Mouse (Mus musculus) intestine, postnatal 0 days (tissue): ENCODE data around the gene Gpatch4. TPM values are rescaled to one million over a fixed set of nuclear protein-coding genes. Genes with fewer than 3 reads are reported as not detected.

Experiments
- ATAC-seq: fragments of 200-750 bp; cut with Nextera tagmentation; 2 replicates; pipeline ENCODE4 v1.8.0; 2017; ENCODE audit warnings: mild to moderate bottlenecking, moderate TSS enrichment, moderate library complexity
- H3K27ac ChIP-seq: fragments of 300-500 bp; sonication (generic); 2 replicates; pipeline ENCODE4 v1.5.1; 2014; ENCODE audit warnings: mild to moderate bottlenecking, low read depth, low read length, moderate library complexity
- H3K27me3 ChIP-seq: fragments of 300-500 bp; sonication (generic); replicated peaks from 2 replicates; pipeline ENCODE4 v1.6.1; 2014; ENCODE audit warnings: low read length, mixed read lengths; ENCODE audit not compliant: control insufficient read depth, insufficient read depth
- H3K36me3 ChIP-seq: fragments of 300-500 bp; sonication (generic); 2 replicates; pipeline ENCODE4 v1.6.1; 2014; ENCODE audit warnings: mild to moderate bottlenecking, moderate library complexity; ENCODE audit not compliant: control insufficient read depth, insufficient read depth
- H3K4me1 ChIP-seq: fragments of 300-500 bp; sonication (generic); replicated peaks from 2 replicates; pipeline ENCODE4 v1.6.1; 2014; ENCODE audit warnings: antibody characterized with exemption, low read length, mixed read lengths; ENCODE audit not compliant: control insufficient read depth, insufficient read depth
- H3K4me2 ChIP-seq: fragments of 300-500 bp; sonication (generic); replicated peaks from 2 replicates; pipeline ENCODE4 v1.6.1; 2014; ENCODE audit warnings: low read depth, mild to moderate bottlenecking, moderate library complexity
- H3K4me3 ChIP-seq: fragments of 300-500 bp; sonication (generic); 2 replicates; pipeline ENCODE4 v1.5.1; 2014; ENCODE audit warnings: low read depth, low read length
- H3K9ac ChIP-seq: fragments of 300-500 bp; sonication (generic); 2 replicates; pipeline ENCODE4 v1.6.1; 2014; ENCODE audit warnings: mild to moderate bottlenecking, low read depth, low read length
- H3K9me3 ChIP-seq: fragments of 300-500 bp; sonication (generic); 2 replicates; pipeline ENCODE4 v1.6.1; 2016; ENCODE audit warnings: mixed run types; ENCODE audit not compliant: control insufficient read depth
- CTCF ChIP-seq: sonication (generic); IDR thresholded peaks from 2 replicates; pipeline ENCODE4 v1.5.1; 2016; ENCODE audit warnings: low read depth, mild to moderate bottlenecking, control low read depth, antibody characterized with exemption, moderate library complexity
- WGBS: fragments of 180-500 bp; shearing (Covaris S2); extraction: QIAGEN DNeasy Blood & Tissue Kit; methylation state at CpG from one replicate; pipeline ENCODE4 v1.1.7; 2014; 5-methylcytosine and 5-hydroxymethylcytosine counted together
- polyA plus RNA-seq: library from polyadenylated mRNA; unstranded; fragments of >200 nt; fragmentation: Nextera tagmentation; extraction: Ambion mirVana; gene quantifications from 2 replicates; pipeline ENCODE4 v1.2.1, GENCODE M21; 2015

Gpatch4 gene
- polyA plus RNA-seq: 13.6 and 16.8 TPM in 2 replicates

DNA sequence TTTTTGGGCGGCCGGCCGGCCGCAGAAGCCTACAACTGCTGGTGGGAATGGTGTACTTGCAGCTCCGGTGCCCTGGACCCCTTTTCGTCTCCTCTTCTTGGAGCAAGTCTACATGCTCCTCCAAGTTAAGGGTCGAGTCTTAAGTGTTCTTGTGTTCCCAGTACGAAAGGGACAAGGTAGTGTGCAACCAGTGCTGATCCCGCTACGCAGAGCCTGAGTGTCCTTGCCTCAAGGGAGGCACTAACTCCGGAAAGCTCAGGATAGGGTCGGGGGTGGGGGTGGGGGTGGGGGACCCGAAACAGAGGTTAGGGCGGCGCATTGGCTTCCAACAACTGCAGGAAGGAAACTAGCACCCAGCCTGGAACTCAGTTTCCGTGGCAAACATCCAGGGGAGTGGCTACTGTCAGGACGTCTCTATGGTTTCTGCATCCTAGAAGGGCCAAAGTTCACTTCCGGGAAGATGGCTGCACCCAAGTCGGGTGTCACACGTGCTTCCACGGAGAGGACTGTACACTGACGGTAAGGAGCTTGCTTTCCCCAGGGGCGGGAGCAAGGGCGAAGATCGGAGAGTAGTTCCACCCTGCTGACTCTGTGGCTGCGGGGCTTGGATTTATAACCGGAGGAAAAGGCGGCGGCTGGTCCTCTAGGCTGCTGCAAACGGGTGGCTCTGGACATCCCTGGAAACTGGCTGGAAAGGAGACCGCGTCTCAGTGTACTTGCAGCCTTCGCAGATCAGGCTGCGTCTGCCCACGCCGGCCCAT, at the start of gene Gpatch4:
TSS of gene Gpatch4 (plus strand) at position 448 of the 761 bp plus-strand sequence.
- H3K9me3 ChIP-seq: no peaks in the 10 kb centered on the region
- TF ChIP-seq CTCF: no peak
- peak within 1 kb of the TSS; percentile 47; the same call in 1 of the 2 replicates for H3K27ac ChIP-seq
- H3K4me3 ChIP-seq: peak within 1 kb of the TSS; percentile 68
- 8% methylated on average over 36 of the region's 36 CpGs for WGBS
- peaks cover 3% of the 10 kb centered on the region; the same call in 1 of the 2 replicates for H3K4me1 ChIP-seq
- peak within 1 kb of the TSS; percentile 81 for H3K4me2 ChIP-seq
- peak within 1 kb of the TSS; percentile 47 for H3K9ac ChIP-seq
- H3K36me3 ChIP-seq: no peaks in the 10 kb centered on the region
- ATAC-seq: peak; percentile 95
- peaks cover 10% of the 10 kb centered on the region for H3K27me3 ChIP-seq

DNA sequence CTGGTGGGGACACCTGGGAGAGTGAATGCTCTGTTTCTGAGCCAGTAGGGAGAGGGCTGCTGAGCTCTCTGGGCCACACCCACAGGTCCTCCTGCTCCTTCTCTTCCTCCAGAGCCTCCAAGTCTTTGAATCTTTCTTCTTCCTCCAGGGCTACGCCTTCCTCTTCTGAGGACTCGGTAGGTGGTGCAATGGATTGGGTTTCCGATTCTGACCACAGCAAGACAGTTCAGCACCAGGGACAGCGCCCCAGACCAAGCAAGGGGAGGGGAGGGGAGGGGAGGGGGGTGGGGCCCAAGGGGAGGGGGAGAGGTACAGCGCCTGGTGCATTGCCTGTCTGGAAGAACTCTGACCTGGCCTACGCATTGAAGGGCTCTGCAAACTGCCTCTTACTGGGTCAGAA, 49.5 kb upstream of the Gpatch4 start:
- WGBS: 3% methylated on average over 6 of the region's 6 CpGs
- Histone ChIP-seq H3K9ac (no peak overlapping the region), H3K27me3 (peaks cover 76% of the 10 kb centered on the region), H3K4me2 (no peak overlapping the region), H3K36me3 (no peaks in the 10 kb centered on the region), H3K9me3 (no peaks in the 10 kb centered on the region), H3K27ac (no peak overlapping the region), H3K4me1 (peaks cover 4% of the 10 kb centered on the region; the same call in 1 of the 2 replicates), H3K4me3 (no peak overlapping the region)
- ATAC-seq: no peak
- no peak for TF ChIP-seq CTCF

DNA sequence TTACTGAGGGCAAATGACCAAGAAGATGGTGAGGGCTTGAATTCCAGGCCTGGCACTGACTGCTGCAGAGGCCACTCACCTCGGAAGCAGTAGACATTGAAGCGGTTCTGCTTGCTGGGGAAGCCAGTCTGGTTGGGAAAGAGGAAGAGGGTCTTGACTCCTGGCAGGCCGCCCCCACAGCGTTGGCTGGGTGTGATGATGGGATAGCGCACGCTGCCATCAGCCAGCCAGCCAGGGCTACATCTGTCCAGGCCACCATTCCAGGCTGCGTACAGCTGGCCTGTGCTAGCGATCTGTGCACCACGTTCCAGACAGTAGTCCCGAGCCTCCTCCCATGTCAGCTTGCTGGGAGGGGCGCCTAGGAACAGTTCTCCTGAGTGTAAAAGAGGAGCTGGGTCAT, 47.6 kb upstream of the Gpatch4 start:
- Histone ChIP-seq H3K4me2 (no peak overlapping the region), H3K4me3 (no peak overlapping the region), H3K4me1 (peaks cover 4% of the 10 kb centered on the region; the same call in 1 of the 2 replicates), H3K36me3 (no peaks in the 10 kb centered on the region), H3K9me3 (no peaks in the 10 kb centered on the region), H3K27ac (no peak overlapping the region), H3K9ac (no peak overlapping the region), H3K27me3 (peaks cover 82% of the 10 kb centered on the region)
- no peak for TF ChIP-seq CTCF
- 33% methylated on average over 11 of the region's 11 CpGs for WGBS
- ATAC-seq: no peak

DNA sequence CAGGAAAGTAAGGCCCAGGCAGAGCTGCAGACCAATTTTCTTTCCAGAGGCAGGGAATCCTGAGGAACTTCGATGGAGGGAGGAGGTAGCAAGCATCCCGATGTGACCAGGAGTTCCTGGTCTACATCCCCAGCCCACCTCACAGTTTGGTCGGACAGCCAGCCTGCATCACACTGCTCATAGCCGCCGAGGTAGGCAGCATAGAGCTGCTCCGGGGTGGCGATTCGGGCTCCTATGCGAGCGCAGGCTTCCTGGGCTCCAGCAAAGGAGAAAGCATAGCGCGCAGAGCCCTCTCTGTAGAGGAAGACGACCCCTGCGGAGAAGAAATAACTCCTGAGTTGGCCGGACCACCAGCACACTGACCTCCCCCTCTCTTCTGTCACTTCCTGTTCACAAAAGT, 46.5 kb upstream of the Gpatch4 start:
- H3K27me3 ChIP-seq: peaks cover 86% of the 10 kb centered on the region
- H3K4me2 ChIP-seq: no peak overlapping the region; the same call in 1 of the 2 replicates
- 3% methylated on average over 15 of the region's 15 CpGs for WGBS
- no peaks in the 10 kb centered on the region for H3K36me3 ChIP-seq
- H3K4me1 ChIP-seq: peaks cover 4% of the 10 kb centered on the region; the same call in 1 of the 2 replicates
- no peak overlapping the region for H3K27ac ChIP-seq
- TF ChIP-seq CTCF: no peak
- no peak for ATAC-seq
- H3K4me3 ChIP-seq: no peak overlapping the region
- no peaks in the 10 kb centered on the region for H3K9me3 ChIP-seq
- H3K9ac ChIP-seq: no peak overlapping the region

DNA sequence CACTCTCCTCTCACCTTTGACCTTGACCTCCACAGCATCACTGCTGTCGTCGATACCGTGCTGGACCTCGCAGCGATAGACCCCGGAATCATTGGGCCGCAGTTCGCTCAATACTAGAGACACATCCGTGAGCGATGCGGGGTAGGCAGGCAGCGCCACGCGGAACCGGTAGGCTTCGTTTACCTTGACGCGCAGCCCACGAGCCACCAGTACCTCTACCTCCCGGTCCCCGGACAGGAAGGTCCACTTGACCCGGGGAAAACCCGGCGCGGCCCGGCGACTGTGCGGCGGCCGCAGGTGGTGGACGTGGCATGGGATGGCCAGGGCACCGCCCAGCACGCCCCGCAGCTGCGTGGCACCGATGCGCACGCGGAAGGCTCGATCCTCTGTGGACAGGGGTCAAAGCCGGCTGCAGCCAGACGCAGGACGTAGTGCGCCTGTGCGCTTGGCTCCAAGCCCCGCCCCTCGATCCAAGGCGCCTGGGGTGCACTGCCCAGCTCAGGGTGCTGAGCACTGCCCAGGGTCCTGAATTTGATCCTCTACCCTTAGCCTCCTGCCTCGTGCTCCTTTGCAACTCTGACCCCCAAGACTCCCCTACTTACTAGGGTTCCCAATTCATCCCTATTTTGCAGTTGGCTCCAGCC, 45.8 kb upstream of the Gpatch4 start:
- TF ChIP-seq CTCF: no peak
- 0 out of 2 replicates have a peak, but pooled peaks have one; percentile 14 for ATAC-seq
- H3K9ac ChIP-seq: no peak overlapping the region
- 2% methylated on average over 49 of the region's 49 CpGs for WGBS
- peak overlapping the region; percentile 35 for H3K4me3 ChIP-seq
- H3K27ac ChIP-seq: no peak overlapping the region
- H3K9me3 ChIP-seq: no peaks in the 10 kb centered on the region
- H3K4me2 ChIP-seq: peak overlapping the region; percentile 59
- H3K36me3 ChIP-seq: no peaks in the 10 kb centered on the region
- H3K27me3 ChIP-seq: peaks cover 93% of the 10 kb centered on the region
- H3K4me1 ChIP-seq: peaks cover 4% of the 10 kb centered on the region; the same call in 1 of the 2 replicates

DNA sequence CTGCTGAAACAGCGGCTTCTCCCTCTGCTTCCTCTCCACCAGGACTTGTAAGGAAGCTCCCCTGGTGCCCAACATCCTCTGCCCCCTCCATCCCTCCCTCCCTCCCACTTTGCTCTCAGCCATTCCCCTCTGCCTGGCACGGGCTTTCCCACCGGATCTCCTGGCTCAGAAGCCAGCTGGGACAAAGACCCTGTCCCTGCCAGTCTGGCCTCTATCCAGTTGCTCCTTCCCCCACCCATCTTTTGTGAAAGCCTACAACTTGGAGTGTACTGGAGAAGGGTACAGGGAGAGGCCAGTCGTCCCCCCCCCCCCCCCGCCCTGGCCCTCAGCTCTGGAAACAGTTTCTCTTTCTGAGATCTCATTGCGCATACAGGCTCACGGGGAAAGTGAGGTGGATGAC, 44.2 kb upstream of the Gpatch4 start:
- H3K36me3 ChIP-seq: no peaks in the 10 kb centered on the region
- H3K27me3 ChIP-seq: peaks cover 89% of the 10 kb centered on the region
- ATAC-seq: no peak
- H3K4me3 ChIP-seq: no peak overlapping the region
- H3K9me3 ChIP-seq: no peaks in the 10 kb centered on the region
- no peak overlapping the region for H3K9ac ChIP-seq
- H3K4me2 ChIP-seq: no peak overlapping the region
- no peak for TF ChIP-seq CTCF
- no peak overlapping the region for H3K27ac ChIP-seq
- WGBS: 8% methylated on average over 7 of the region's 7 CpGs
- peaks cover 4% of the 10 kb centered on the region; the same call in 1 of the 2 replicates for H3K4me1 ChIP-seq
